Mouse (Mus musculus) testis, adult 10 weeks (tissue): ENCODE results near the gene Fut8. TPM values are rescaled to one million over a fixed set of nuclear protein-coding genes. Genes with fewer than 3 reads are reported as not detected.

ENCODE experiments used
- polyA plus RNA-seq: library from polyadenylated mRNA; stranded (reverse); fragments of 350-450 nt; fragmentation: Illumina TruSeq; extraction: RNeasy Lipid Tissue Mini Kit (QIAGEN cat#74804); gene quantifications from one replicate; pipeline ENCODE4 v1.2.3, GENCODE M21; 2014; ENCODE audit warnings: low read depth, low replicate concordance

Fut8 gene
- polyA plus RNA-seq, result 89.9 TPM

DNA sequence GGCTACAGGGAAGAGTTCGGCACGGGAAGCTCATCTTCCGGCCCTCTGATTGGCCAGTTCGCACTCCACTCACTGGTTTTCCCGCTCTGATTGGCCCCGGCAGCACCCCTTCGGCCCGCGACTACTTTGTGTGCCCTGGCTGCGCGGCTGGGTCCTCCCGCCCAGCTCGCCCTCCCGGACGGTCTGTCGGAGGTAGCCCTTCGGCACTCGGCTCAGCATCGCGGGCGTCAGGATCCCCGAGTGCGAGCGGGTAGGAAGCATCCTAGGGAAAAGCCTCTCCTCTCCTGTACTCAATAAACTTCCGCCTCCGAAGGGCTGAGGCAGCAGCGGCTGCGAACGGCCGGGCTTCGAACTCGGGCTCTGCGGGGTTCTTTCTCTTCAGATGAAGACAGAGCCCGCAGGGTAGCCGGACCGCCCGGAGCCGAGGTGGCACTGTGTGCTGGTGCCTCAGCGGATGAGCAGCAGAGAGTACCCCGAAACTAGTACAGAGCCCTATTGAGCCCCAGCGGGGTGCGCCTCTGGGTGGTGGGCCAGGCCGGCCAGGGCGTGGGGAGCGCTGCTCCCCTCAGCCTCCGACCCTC, at the start of gene Fut8:
Gene Fut8, plus strand, starts transcription at position 176 of the 581 bp plus-strand sequence.

